Mouse (Mus musculus) adrenal gland, adult 18-20 months (tissue): ENCODE results near the gene Sema6d. TPM values are rescaled to one million over a fixed set of nuclear protein-coding genes. Genes with fewer than 3 reads are reported as not detected.

Experiments used
- DNase-seq, 2 experiments: peaks; one replicate each; pipeline ENCODE4 v3.0.0; 2021 to 2022; ENCODE audit warnings: low spot score in 2 of 2
- total RNA-seq, 2 experiments: library from RNA; stranded (reverse); gene quantifications; 1 replicate in 1 of 2; 2 replicates in 1 of 2; pipeline ENCODE4 v1.2.3; 2021

Sema6d gene
- total RNA-seq, 2 experiments from 2014 or later = 5.9 to 10.4 TPM

- no peak for DNase-seq
These were observed 520.9 kb downstream of the Sema6d start for GRCm38 (mm10) chr2:124610586-124611105.

DNA sequence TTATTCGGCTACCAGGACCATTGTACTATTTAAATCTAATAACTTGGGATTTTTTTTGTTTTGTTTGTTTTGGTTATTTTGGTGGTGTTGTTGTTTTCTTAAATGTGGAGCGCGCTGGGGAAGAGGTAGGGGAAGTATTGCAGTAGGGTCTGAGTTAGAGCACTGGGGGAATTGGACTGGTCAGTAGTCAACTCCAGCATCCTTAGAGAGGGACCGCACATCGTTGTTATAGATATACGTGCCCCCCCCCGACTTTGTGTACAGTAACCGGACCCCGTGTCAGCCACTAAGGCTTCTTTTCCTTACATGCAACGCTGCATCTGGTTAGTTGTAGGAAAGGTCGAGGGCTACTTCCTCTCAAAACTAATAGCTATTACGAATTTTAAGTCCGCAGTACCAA is 521.5 kb downstream of the Sema6d start:
- DNase-seq = no peak

GRCm38 (mm10) chr2:124612276-124612675 is 522.5 kb downstream of the Sema6d start:
- DNase-seq = no peak

GRCm38 (mm10) chr2:124612727-124613510 is 523.1 kb downstream of the Sema6d start:
- DNase-seq = no peak

- DNase-seq = no peak
These were observed 524.0 kb downstream of the Sema6d start for GRCm38 (mm10) chr2:124613671-124614210.

- DNase-seq = no peak
These were observed 527.0 kb downstream of the Sema6d start for GRCm38 (mm10) chr2:124616746-124617145.

DNA sequence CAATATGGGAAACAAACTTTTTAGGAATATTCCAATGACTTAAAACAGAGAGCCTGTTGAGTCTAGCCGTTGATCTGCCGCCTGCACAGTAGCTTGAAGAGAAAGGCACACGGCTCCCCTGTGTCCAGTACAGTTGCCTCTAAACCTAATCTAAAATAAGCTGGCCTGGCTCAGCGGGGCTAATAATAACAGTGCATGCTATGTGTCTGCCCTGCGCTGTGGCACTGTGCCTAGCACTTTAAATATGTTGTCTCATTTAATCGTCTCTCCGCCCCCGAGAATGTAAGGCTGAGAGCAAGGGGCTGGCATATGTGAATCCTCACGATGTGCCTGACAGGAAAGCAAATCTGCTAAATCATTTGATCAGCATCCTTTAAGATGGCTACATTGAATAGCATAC is 527.7 kb downstream of the Sema6d start:
- DNase-seq = no peak

DNA sequence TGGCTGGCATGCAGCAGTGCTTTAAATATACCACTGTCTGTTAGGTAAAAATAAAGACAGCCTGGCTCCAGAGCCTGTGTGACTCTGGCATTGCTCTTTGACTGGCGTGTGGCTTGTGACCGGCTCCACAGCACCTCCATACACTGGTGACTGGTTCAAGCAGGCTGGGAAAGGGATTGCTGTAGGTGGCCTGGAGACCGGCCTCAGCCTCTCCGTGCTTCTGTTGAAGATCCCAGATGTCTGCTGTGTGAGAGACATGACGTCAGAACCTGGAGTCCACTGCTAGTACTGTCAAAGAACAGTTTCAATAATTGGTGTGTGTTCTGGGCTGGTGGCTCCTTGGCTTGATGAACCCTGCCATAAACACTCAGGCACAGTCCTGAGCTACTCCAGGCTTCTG is 528.3 kb downstream of the Sema6d start:
- no peak for DNase-seq

- no peak for DNase-seq
These were observed 528.9 kb downstream of the Sema6d start for GRCm38 (mm10) chr2:124618526-124619219.

DNA sequence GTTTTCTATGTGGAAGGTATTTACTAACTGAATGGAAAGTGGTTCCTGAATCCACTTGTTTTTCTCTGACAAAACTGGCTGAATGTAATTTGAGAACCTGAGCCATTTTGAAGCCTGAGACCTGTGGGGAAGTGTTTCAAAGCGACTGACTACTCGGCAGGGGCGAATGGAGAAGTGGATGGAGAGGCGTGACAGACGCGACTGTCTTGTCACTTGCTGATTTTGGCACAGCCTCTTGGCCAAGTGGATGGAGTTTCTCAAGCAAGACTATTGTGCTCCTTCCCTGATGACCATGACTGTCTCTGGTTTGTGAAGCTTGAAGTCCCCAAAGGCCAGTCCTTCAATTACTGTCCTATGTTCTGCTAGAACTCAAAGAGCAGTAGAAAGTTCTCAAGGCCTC is 530.7 kb downstream of the Sema6d start:
- DNase-seq = no peak

GRCm38 (mm10) chr2:124621972-124622621 is 532.3 kb downstream of the Sema6d start:
- no peak for DNase-seq

GRCm38 (mm10) chr2:124624247-124624929 is 534.6 kb downstream of the Sema6d start:
- DNase-seq = no peak

GRCm38 (mm10) chr2:124626425-124626824 is 536.7 kb downstream of the Sema6d start:
- no peak for DNase-seq

GRCm38 (mm10) chr2:124627664-124628063 is 537.9 kb downstream of the Sema6d start:
- DNase-seq = no peak

- DNase-seq = no peak
These were observed 538.9 kb downstream of the Sema6d start for GRCm38 (mm10) chr2:124628701-124629100.

DNA sequence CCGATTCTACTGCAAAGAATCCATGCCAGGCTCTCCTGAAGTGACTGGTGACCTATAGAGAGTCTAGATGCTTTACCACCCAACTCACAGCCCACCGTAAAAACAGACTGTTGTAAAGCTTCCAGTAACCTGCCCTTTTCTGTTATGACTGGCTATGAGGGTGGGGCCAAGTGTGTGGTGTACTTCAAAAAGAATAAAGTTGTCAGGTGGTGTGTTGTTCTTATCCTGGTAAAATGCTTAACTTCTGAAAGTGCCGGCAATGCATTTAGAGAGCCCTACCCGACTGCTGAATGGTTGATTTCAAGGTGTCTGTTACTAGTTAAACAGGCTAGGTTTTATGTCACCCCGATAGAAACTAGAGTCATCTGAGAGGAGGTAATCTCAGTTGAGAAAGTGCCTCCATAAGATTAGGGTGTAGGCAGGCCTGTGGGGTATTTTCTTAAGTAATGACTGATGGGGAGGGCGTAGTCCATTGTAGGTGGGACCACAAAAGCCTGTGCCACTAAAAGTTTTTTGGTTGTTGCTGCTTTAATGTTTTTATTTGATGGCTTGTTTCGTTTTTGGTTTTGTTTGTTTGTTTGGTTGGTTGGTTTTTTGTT is 544.7 kb downstream of the Sema6d start:
- DNase-seq = no peak

GRCm38 (mm10) chr2:124635271-124635865 is 545.6 kb downstream of the Sema6d start:
- no peak for DNase-seq

- no peak for DNase-seq
These were observed 547.3 kb downstream of the Sema6d start for GRCm38 (mm10) chr2:124637080-124637479.

GRCm38 (mm10) chr2:124639221-124639963 is 549.6 kb downstream of the Sema6d start:
- no peak for DNase-seq
